Mouse (Mus musculus) intestine, embryonic 16.5 days (tissue): ENCODE measurements around the gene Ugt1a9. TPM values are rescaled to one million over a fixed set of nuclear protein-coding genes. Genes with fewer than 3 reads are reported as not detected.

Experiments used
- ATAC-seq: fragments of 200-750 bp; cut with Nextera tagmentation; 2 replicates; pipeline ENCODE4 v1.8.0; 2017; ENCODE audit warnings: moderate TSS enrichment, moderate library complexity
- H3K27ac ChIP-seq: fragments of 300-500 bp; sonication (generic); 2 replicates; pipeline ENCODE4 v1.5.1; 2014; ENCODE audit warnings: mild to moderate bottlenecking, low read length
- H3K27me3 ChIP-seq: fragments of 300-500 bp; sonication (generic); replicated peaks from 2 replicates; pipeline ENCODE4 v1.6.1; 2014; ENCODE audit warnings: low read length, control low read depth, mixed read lengths; ENCODE audit not compliant: control insufficient read depth, insufficient read depth
- H3K36me3 ChIP-seq: fragments of 300-500 bp; sonication (generic); 2 replicates; pipeline ENCODE4 v1.6.1; 2014; ENCODE audit warnings: low read length, control low read depth; ENCODE audit not compliant: control insufficient read depth, insufficient read depth
- H3K4me1 ChIP-seq: fragments of 300-500 bp; sonication (generic); 2 replicates; pipeline ENCODE4 v1.6.1; 2014; ENCODE audit warnings: low read length, control low read depth, mixed read lengths; ENCODE audit not compliant: control insufficient read depth, insufficient read depth
- H3K4me2 ChIP-seq: fragments of 300-500 bp; sonication (generic); 2 replicates; pipeline ENCODE4 v1.6.1; 2014; ENCODE audit warnings: low read depth, low read length, control low read depth
- H3K4me3 ChIP-seq: fragments of 300-500 bp; sonication (generic); 2 replicates; pipeline ENCODE4 v1.5.1; 2014; ENCODE audit warnings: mild to moderate bottlenecking, low read length
- H3K9ac ChIP-seq: fragments of 300-500 bp; sonication (generic); 2 replicates; pipeline ENCODE4 v1.6.1; 2014; ENCODE audit warnings: low read depth, low read length
- H3K9me3 ChIP-seq: fragments of 300-500 bp; sonication (generic); 2 replicates; pipeline ENCODE4 v1.6.1; 2016; ENCODE audit warnings: low read length, control low read depth; ENCODE audit not compliant: control insufficient read depth
- WGBS: fragments of 180-500 bp; shearing (Covaris S2); extraction: QIAGEN DNeasy Blood & Tissue Kit; methylation state at CpG from one replicate; pipeline ENCODE4 v1.1.7; 2014; 5-methylcytosine and 5-hydroxymethylcytosine counted together
- polyA plus RNA-seq: library from polyadenylated mRNA; unstranded; fragments of >200 nt; fragmentation: Nextera tagmentation; extraction: Ambion mirVana; gene quantifications from 2 replicates; pipeline ENCODE4 v1.2.1, GENCODE M21; 2015

The Ugt1a9 gene
- polyA plus RNA-seq, 1 experiment from 2014 or later = 17.8 TPM

DNA sequence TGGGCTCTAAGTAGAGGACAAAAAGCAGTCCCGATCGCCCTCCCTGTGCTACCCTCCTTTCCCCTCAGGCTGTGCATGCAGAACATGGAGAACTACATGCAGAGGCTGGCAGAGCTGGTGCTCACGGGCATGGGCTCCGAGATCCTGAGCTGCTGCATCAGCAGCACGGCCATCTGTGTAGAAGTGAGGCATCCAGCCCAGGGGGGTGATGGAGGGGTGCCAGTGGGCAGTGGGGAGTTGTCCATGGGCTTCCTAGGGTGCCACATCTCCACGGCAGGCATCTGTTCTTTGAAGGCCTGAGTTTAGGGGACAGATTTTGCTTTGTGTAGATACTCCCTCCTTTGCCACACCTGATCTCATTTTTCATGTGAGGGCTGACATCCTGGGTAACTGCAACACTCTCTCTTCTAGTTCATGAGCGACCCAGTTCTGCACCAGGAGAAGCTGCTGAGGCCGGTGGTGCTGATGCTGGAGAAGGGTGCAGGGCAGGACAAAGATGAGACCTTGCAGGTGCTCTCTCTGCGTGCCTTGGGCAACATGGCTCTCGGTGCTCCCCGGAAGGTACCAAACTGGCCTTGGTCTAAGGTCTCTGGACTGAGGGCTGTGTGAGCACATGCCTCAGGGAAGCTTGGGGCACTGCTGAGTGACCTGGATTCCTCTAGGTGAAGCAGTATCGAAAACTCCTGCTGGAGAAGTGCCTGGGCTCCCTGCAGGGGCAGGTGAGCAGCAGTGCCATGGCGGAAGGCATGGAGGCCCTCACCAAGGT lies 185.6 kb downstream of the Ugt1a9 start:
- no peak overlapping the region for H3K4me3 ChIP-seq
- H3K27ac ChIP-seq = no peak overlapping the region
- H3K9me3 ChIP-seq = peaks cover 10% of the 10 kb centered on the region; the same call in 1 of the 2 replicates
- H3K36me3 ChIP-seq = peaks cover 6% of the 10 kb centered on the region
- WGBS = 79% methylated on average over 13 of the region's 13 CpGs
- H3K9ac ChIP-seq = no peak overlapping the region
- ATAC-seq = no peak
- 0 out of 2 replicates have a peak, but pooled peaks cover 5% of the 10 kb centered on the region for H3K4me1 ChIP-seq
- H3K4me2 ChIP-seq = no peak overlapping the region
- no peaks in the 10 kb centered on the region for H3K27me3 ChIP-seq

- H3K4me1 ChIP-seq = 0 out of 2 replicates have a peak, but pooled peaks cover 5% of the 10 kb centered on the region
- H3K9me3 ChIP-seq = peaks cover 10% of the 10 kb centered on the region; the same call in 1 of the 2 replicates
- ATAC-seq = no peak
- no peaks in the 10 kb centered on the region for H3K27me3 ChIP-seq
- peaks cover 15% of the 10 kb centered on the region for H3K36me3 ChIP-seq
- H3K9ac ChIP-seq = no peak overlapping the region
- no peak overlapping the region for H3K4me2 ChIP-seq
- no peak overlapping the region for H3K4me3 ChIP-seq
- no peak overlapping the region for H3K27ac ChIP-seq
- WGBS = 77% methylated on average over 10 of the region's 10 CpGs
Observed at GRCm38 (mm10) chr1:88256886-88257663, 186.5 kb downstream of the Ugt1a9 start.

GRCm38 (mm10) chr1:88257681-88258080 lies 187.1 kb downstream of the Ugt1a9 start:
- Histone ChIP-seq H3K36me3 (peaks cover 20% of the 10 kb centered on the region), H3K9ac (no peak overlapping the region), H3K9me3 (peaks cover 10% of the 10 kb centered on the region; the same call in 1 of the 2 replicates), H3K27ac (no peak overlapping the region), H3K4me1 (0 out of 2 replicates have a peak, but pooled peaks cover 10% of the 10 kb centered on the region), H3K27me3 (no peaks in the 10 kb centered on the region), H3K4me2 (no peak overlapping the region), H3K4me3 (no peak overlapping the region)
- ATAC-seq = no peak
- 82% methylated on average over 6 of the region's 6 CpGs for WGBS

DNA sequence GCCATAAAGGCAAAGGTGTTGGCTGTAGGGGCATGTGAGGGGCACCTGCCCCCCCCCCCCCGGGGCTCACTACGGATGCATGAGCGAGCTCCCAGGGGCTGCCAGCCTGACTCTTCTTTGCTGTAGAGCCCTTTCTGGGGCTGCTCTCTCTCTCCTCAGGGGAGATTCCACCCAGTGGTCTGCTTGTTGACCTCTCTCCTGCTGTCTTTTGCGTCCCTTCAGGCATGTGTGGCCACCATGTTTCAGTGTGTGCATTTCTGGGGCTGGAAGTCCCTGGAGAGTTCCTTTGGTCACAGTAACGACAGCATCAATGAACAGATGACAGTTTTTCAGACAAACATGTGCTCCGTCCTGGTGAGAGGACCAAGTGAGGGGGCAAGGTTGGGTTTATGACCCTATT lies 187.8 kb downstream of the Ugt1a9 start:
- H3K4me3 ChIP-seq = no peak overlapping the region
- H3K27me3 ChIP-seq = no peaks in the 10 kb centered on the region
- H3K9ac ChIP-seq = no peak overlapping the region
- no peak overlapping the region for H3K27ac ChIP-seq
- H3K36me3 ChIP-seq = peaks cover 27% of the 10 kb centered on the region
- 65% methylated on average over 6 of the region's 6 CpGs for WGBS
- peaks cover 10% of the 10 kb centered on the region; the same call in 1 of the 2 replicates for H3K9me3 ChIP-seq
- no peak overlapping the region for H3K4me2 ChIP-seq
- ATAC-seq = no peak
- H3K4me1 ChIP-seq = 0 out of 2 replicates have a peak, but pooled peaks cover 10% of the 10 kb centered on the region

- ATAC-seq = 0 out of 2 replicates have a peak, but pooled peaks have one; percentile 1
- no peaks in the 10 kb centered on the region for H3K27me3 ChIP-seq
- H3K4me2 ChIP-seq = no peak overlapping the region
- H3K36me3 ChIP-seq = peaks cover 34% of the 10 kb centered on the region
- H3K9ac ChIP-seq = no peak overlapping the region
- 72% methylated on average over 8 of the region's 8 CpGs for WGBS
- H3K27ac ChIP-seq = no peak overlapping the region
- no peak overlapping the region for H3K4me3 ChIP-seq
- H3K9me3 ChIP-seq = peaks cover 10% of the 10 kb centered on the region; the same call in 1 of the 2 replicates
- H3K4me1 ChIP-seq = 0 out of 2 replicates have a peak, but pooled peaks cover 10% of the 10 kb centered on the region
Observed at GRCm38 (mm10) chr1:88258881-88259642, 188.5 kb downstream of the Ugt1a9 start.

- H3K27me3 ChIP-seq = no peaks in the 10 kb centered on the region
- no peak overlapping the region for H3K4me2 ChIP-seq
- no peak overlapping the region for H3K27ac ChIP-seq
- H3K36me3 ChIP-seq = peaks cover 39% of the 10 kb centered on the region
- no peak overlapping the region for H3K9ac ChIP-seq
- WGBS = 77% methylated on average over 4 of the region's 4 CpGs
- ATAC-seq = peak; percentile 11
- peaks cover 10% of the 10 kb centered on the region; the same call in 1 of the 2 replicates for H3K9me3 ChIP-seq
- no peak overlapping the region for H3K4me3 ChIP-seq
- 0 out of 2 replicates have a peak, but pooled peaks cover 10% of the 10 kb centered on the region for H3K4me1 ChIP-seq
Observed at GRCm38 (mm10) chr1:88259643-88260024, 189.0 kb downstream of the Ugt1a9 start.

DNA sequence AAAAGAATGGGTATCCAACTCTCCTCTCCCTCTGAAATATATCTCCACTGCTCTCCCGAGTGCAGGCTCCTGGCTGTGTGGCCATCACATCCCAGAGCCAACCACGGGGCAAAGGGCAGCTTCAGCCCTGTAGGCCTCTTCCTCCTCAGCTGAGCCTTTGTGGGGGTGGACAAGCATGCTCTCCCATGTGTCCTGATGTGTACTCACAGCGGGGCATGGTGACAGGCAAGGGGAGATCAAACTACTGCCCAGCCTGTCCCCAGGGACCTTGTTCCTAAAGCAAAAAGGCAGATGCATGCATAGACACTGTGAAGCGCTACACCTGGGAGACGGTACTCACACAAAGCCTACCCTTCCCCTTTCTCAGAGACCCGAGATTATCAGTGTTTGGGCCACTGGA lies 189.5 kb downstream of the Ugt1a9 start:
- Histone ChIP-seq H3K4me1 (0 out of 2 replicates have a peak, but pooled peaks cover 10% of the 10 kb centered on the region), H3K36me3 (peaks cover 44% of the 10 kb centered on the region), H3K4me2 (no peak overlapping the region), H3K9ac (no peak overlapping the region), H3K9me3 (peaks cover 10% of the 10 kb centered on the region; the same call in 1 of the 2 replicates), H3K27me3 (no peaks in the 10 kb centered on the region), H3K4me3 (no peak overlapping the region), H3K27ac (no peak overlapping the region)
- ATAC-seq = peak; percentile 66
- 76% methylated on average over 6 of the region's 6 CpGs for WGBS

DNA sequence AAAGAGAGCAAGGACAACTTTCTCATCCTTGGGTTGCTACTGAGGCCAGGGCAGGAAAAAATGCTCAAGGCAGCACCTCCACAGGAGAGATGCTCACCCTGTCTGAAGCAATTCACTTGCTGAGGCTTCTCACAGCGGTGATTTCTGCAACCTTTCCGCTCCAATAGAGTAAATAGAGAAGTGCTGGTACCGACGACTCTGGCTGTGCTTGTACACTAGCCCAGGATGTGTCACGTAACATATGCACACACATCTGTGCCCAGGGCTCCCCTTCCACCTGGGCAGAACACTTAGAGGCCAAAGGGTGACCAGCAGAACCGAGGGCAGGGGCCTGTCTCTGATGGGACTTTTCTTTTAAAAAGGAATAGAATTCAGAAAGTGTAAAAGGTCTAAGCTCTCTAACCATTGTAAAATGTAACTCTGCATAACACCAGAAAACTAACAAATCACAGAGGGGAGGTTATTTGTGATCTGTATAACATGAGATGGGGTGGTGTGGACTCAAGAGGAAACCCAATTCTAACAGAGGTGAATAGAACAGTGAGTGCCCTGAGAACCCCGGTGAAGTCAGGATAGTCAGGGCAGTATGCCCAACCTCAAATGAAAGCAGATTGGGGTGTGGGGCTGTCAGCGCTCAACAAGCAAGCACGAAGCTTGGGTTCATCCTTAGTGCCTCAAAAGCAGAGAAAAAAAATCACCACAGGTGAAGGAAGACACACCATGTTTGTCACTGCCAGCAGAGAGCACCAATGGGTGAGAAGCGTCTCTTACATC lies 190.2 kb downstream of the Ugt1a9 start:
- 83% methylated on average over 10 of the region's 10 CpGs for WGBS
- peak; percentile 1; the same call in 1 of the 2 replicates for ATAC-seq
- H3K9ac ChIP-seq = no peak overlapping the region
- no peak overlapping the region for H3K4me3 ChIP-seq
- H3K36me3 ChIP-seq = peaks cover 51% of the 10 kb centered on the region
- 0 out of 2 replicates have a peak, but pooled peaks cover 10% of the 10 kb centered on the region for H3K4me1 ChIP-seq
- H3K27me3 ChIP-seq = no peaks in the 10 kb centered on the region
- no peak overlapping the region for H3K4me2 ChIP-seq
- peaks cover 6% of the 10 kb centered on the region; the same call in 1 of the 2 replicates for H3K9me3 ChIP-seq
- H3K27ac ChIP-seq = no peak overlapping the region
